Mouse (Mus musculus): ENCODE data around the gene Tktl1.
"Not testable (repeated sequence)": the region's sequence is repeated elsewhere in the genome, so short reads cannot be mapped to it uniquely, and the experiment has no call there.

The Tktl1 gene

DNA sequence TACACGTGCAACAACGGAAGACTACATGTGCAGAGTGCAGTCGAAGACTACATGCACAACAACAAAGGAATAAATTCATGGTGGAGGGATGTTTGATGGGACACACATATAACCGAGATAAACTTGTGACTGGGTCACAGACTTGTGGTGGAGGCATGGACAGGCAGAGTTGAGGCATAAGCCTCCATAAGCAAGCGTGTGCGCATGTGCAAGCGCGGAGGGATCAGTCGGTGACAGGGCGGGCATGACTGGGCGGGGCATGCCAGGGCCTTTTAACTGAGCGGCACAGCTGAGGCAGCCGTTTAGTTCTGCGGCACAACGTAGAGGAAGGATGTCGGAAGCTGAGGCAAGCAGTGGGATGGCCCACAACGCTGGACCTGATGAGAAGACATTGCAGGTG is at the start of gene Tktl1:
Gene Tktl1, plus strand, starts transcription at position 301 of the 400 bp plus-strand sequence.
- DNase-seq (ENCODE audit: low spot score in 2 of 2): no peak

DNA sequence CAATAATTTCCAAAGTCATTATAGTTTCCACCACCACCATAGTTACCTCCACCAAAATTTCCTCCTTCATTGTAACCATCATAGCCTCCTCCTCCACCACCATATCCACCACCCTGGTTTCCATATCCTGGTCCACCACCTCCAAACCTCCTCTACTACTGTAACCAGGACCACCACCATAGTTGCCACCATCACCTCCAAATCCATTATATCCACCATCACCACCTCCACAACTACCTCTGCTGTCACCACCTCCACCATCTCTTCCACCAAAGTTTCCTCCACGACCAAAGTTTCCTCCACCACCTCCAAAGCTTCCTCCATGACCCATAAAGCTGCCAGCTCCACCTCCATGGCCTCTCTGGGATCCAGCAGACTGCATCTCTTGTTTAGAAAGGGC is 41.8 kb upstream of the Tktl1 start, which contains the start of gene Mecp2:
Gene Mecp2, minus strand, starts transcription at position 101 of the 400 bp plus-strand sequence.
- not testable (repeated sequence) for DNase-seq (ENCODE audit: low spot score in 2 of 2)

DNA sequence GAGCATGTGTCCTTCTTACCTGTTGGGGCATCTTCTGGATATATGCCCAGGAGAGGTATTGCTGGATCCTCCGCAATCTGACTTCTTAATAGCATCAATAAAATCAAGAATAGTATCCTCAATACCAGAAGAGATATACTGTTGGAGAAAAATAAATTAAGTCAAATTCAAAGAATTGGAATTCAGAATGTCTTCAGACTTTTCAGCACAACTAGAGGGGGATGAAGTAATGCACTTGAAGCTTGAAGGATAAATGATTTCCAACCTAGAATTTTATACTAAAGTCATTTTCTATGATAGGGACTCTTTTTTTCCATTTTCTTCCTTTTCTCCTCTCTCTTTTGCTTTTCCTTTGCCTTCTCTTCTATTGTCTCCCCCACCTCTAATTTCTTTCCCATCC is 9.3 kb upstream of the Tktl1 start, which contains the start of gene Tex28:
Gene Tex28, minus strand, starts transcription at position 101 of the 400 bp plus-strand sequence.
- DNase-seq (ENCODE audit: low spot score in 2 of 2): no peak

DNA sequence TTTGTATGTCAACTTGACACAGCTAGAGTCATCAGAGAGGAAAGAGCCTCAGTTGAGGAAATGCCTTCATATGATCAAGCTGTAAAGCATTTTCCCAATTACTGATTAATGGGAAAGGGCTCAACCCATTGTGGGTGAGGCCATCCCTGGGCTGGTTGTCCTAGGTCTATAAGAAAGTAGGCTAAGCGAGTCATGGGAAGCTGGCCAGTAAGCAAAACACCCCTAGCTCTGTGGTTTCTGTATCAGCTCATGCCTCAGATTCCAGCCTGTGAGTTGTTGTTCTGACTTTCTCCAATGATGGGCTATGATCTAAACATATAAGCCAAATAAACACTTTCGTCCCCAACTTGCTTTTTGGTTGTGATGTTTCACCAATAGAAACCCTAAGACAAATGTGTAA is 26.5 kb downstream of the Tktl1 start:
- DNase-seq (ENCODE audit: low spot score in 2 of 2): no peak

DNA sequence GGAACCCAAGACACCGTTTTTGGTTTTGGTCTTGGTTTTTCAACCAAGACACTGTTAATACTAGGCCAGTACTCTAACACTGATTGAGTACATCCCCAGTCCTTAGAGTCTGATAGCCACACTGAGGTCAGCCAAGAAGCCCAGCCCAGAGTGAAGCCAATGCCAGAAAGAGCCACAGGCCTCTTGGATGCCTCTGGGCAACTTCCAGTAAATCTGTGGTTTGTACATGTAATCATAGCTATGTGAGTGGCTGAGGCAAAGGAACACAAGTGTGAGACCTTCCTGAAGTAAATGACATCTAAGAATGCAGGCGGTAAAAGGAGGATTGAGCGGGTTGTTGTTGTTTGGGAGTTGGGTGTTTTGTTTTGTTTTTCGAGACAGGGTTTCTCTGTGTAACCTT is 41.4 kb downstream of the Tktl1 start:
- DNase-seq (ENCODE audit: low spot score in 2 of 2): no peak

DNA sequence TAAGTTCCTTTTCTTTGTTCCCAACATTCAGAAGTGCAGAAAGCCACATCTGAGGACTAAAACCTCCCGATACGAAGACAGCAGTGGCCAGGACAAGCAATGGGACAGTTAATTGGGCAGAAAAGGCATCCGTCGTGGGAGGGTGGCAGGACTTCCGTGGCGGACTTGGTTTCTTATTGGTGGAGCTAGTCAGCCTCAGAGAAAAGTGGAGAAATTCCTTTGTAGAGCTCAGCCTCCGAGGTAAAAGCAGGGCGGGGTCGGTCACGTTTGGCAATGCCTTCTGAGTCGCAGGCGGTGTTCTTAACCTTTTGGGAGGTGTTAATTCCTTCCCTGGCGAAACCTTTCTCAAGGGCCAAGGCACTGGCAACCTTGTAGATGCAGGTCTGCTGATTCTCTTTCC is 42.4 kb downstream of the Tktl1 start:
- no peak for DNase-seq (ENCODE audit: low spot score in 2 of 2)

DNA sequence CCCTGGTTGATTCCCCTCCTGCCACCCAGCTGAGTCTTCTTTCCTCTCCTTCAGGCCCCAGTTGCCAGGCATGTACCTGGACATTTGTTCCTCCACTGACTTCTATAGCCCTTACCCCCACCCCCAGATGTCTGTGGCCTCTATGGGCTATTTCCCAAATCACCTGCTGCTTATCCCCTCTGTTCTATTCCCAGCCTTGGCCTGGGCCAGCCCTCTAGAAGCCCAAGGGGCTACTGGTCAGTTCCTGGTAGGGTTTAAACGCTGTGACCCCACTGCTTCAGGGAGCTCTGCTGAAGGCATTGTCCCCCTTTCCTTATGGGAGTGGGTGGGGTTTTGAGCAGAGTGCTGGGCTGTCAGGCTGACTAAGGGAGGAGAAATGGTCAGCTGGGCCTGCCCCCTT is 43.0 kb downstream of the Tktl1 start:
- DNase-seq (ENCODE audit: low spot score in 2 of 2): not testable (repeated sequence)

DNA sequence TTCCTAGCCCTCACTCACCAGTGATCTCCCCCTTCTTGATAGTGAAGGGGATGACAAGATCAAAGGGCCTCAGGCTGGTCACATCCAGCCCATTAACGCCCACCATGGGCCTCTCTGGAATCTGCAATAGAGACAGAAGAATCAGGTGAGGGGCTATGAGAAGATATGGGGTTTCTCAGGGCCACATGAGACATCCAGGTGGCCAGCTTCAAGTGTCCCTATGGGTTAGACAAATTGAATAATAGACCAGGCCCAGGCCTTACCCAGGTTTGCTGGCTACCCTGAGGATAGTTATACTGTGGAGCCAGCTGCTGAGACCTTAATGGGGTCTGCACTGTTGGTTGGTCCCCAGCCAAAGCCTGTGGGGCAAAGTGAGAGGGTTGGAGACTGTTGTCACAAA is 53.0 kb downstream of the Tktl1 start:
- no peak for DNase-seq (ENCODE audit: low spot score in 2 of 2)

DNA sequence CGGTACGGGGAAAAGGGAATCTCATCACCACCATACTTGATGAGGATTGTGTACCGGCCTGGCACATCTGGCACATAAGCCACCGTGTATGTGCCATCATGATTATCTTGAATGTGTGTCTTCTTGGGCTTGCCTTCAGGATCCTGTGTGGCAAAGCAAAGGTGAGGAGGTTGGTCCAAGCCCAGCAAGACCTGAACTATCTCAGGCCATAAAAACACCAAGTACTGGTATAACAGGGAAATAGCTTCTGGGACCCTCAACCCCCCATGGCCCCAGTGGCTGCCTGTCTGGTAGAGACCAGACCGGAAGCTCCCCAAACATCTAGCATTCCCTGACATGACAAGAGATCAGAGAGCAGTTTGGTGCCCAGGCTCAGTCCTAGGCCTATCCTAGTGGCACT is 56.1 kb downstream of the Tktl1 start:
- no peak for DNase-seq (ENCODE audit: low spot score in 2 of 2)

DNA sequence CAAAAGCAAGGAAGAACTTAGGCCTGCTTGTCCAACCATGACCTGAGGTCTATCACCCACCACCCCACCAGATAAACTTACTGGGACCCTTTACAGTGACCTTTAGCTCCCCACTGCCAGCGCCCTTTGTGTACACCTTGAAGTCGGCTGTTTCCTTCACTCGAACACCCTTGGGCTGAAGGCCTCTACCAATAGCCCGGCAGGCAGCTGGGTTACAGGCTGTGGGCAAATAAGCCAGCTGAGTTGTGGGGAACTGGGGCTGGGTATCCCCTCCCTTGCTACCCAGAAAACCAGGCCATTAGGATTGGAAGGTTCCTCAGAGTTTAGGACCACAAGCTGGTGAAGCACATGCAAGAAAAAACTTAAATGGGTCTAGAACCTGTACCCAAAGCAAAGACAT is 63.3 kb downstream of the Tktl1 start:
- no peak for DNase-seq (ENCODE audit: low spot score in 2 of 2)

DNA sequence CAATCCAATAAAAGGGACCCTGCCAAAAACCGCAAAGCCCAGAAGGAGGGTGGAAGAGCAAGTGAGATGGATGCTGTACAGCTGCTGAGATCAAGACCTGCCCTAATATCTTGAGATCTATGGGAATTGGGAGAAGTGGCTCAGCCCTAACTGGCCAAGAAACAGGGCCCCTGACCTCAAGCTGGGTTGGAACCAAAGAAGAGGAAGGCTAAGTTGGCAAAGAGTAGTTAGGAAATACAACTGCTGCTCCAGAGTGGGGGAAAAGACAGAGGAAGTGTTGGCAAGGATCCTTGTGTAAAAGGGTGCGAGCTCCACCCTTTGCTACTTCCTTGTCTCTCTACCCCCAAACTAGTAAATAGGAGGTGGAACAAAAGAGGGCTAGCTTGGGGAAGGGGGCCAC is 66.3 kb downstream of the Tktl1 start:
- no peak for DNase-seq (ENCODE audit: low spot score in 2 of 2)

DNA sequence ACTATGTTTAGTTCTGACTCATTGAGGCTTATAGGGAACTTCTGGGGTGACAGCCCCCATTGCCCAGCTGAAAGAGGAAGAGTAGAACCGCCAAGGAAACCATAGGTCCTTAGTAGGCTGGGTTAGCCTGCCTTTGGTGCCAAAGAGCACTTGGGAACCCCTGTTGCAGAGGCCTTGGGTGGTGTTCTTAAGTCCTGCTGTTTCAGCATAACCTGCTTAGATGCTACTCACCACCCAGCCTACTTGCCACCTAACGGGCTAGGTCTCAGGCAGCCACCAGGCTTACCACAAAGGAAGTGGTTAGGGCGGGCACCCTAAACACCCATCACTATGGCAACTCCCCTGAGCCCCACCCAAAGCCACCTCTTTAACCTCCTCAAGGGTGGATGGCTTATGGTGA is 66.7 kb downstream of the Tktl1 start:
- no peak for DNase-seq (ENCODE audit: low spot score in 2 of 2)

DNA sequence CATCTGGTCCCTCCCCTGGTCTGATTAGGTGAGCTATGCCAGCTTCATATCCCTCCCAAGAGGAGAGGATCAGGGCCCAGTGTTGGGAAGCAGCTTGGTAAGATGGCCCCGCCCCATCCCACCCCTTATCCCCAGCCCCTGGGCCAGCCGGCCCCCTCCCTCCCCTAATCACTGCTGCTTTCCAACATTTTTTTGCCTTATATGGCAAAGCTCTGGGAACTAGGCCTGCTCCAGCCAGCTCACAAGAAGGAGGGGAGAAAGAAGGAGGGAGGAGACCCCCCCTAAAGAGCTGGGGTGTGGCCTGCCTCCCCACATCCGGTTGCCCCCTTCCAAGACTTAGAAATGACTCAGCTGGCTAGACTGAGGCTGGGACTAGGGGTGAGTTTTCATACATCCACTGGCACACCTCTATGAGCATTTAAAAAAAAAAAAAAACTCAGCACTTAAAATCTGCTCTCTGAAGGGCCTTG is 67.6 kb downstream of the Tktl1 start:
- peak in 1 of 2 experiments; percentile 12 for DNase-seq (ENCODE audit: low spot score in 2 of 2)

DNA sequence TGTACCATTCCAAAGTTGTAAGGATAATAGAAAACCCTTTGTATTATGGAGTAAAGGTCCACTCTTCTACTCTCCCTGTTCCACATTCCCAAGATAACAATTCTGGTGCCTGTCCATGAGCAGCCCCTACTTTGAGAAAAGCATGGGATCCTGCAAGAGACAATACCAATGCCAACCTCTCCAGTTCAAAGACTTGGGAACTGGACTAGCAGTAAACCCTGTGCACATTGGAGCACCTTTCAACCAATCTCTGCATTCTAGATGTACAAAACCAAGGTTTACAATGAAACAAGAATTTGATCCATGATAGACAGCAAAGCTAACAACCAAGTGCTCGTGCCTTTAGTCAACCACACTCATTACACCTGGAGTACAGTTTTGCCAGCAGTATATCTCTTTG is 68.0 kb downstream of the Tktl1 start:
- DNase-seq (ENCODE audit: low spot score in 2 of 2): no peak

DNA sequence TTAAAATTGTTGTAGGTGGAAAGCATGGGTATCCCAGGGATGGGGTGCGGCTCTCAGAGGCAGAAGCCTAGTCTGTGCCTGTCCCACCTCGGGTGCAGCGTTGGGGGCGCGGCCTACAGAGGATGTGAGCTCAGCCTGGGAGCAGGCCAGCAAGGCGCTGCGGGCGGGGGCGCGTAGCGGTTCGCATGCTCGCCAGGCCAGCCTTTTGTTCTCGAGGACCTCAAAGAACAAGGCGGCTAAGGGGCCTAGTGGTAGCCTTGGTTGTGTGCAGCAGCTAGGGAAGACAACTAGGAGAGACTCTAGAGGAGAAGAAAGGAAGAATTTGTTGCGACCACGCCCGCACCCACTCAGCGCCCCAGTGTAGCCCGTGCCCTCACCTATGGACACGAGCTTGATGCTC is 68.6 kb downstream of the Tktl1 start:
- DNase-seq (ENCODE audit: low spot score in 2 of 2): peak; percentile 53 to 73

DNA sequence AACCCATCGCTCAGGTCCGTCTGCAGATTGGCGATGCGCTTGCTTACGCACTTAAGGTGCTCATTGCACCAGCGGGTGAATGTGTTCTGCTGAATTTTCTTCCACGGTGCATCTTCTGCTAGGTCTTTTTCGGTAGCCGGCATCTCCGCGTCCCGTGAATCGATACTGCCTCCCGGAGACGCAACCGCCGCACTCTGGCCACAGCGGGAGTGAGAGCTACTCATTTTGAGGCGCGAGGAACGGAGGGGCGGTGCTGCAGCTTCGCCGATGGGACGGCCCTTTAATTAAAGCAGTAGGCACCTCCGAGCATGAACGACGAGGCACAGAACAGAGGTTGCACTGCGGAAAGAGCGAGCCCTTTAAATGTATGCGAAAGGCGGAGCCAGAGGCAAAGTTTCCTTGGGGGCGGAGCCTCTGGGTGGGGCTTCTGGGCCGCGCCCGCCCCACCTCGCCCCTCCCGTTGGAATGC is 69.2 kb downstream of the Tktl1 start:
- DNase-seq (ENCODE audit: low spot score in 2 of 2): peak; percentile 56 to 73

DNA sequence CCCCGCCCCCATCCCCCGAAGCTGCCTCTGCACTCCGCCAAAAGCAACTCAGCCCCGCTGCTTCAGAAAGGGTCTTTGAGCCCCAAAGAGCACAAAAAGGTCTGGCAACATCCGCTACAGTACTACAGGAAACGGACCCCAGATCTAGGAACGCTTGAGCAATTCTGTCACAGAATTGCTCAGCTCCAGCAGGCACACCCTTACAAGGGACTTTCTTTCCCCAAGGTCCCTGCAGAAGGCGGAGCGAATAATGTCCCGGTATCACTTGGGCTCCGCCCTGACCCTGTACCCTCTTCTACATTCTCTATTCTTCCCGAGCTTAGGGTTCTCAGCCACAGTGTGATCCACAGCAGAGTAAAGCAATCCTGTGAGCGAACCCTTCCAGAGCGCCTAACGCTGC is 69.6 kb downstream of the Tktl1 start:
- no peak for DNase-seq (ENCODE audit: low spot score in 2 of 2)

DNA sequence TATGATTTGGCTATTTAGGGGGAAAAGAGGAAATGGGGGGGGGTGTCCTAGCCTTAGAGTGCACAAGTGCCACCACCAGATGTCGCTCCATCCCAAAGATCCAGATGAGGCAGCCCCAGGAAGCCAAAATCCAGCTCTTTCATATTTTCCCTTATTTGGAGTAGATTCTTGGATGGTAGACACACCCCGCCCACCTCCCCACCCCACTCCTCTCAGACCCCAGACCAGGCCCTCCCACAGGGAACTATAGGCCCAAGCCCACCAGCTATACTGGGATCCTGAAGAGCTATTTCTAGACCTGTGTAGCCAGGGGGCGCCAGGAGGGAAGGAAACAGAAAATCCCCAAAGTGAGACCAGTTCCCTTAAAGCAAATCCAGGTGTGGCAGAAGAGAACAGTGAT is 71.6 kb downstream of the Tktl1 start:
- DNase-seq (ENCODE audit: low spot score in 2 of 2): peak in 1 of 2 experiments; percentile 63

DNA sequence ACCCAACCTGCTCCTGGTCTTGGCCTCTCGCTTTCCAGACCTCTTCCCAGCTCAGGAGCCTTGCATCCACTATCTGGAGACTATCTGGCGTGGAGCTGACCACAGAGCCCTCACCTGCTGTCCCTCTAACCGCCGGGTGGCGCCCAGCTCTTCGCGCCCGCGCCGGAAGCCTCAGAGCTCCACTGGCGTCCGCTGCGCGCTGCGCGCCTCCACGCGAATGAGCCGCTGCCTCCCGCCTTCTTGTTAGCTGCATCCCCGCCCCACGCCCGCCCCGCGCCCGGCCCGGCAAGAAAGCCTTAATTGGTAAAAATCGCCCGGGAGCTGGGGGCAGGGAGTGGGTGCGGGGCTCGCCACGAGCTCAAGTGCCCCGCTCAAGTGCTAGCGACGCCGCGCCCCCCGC is 72.6 kb downstream of the Tktl1 start, which contains the start of gene Flna:
Gene Flna, minus strand, starts transcription at position 206 of the 400 bp plus-strand sequence.
- DNase-seq (ENCODE audit: low spot score in 2 of 2): peak in 1 of 2 experiments; percentile 63

DNA sequence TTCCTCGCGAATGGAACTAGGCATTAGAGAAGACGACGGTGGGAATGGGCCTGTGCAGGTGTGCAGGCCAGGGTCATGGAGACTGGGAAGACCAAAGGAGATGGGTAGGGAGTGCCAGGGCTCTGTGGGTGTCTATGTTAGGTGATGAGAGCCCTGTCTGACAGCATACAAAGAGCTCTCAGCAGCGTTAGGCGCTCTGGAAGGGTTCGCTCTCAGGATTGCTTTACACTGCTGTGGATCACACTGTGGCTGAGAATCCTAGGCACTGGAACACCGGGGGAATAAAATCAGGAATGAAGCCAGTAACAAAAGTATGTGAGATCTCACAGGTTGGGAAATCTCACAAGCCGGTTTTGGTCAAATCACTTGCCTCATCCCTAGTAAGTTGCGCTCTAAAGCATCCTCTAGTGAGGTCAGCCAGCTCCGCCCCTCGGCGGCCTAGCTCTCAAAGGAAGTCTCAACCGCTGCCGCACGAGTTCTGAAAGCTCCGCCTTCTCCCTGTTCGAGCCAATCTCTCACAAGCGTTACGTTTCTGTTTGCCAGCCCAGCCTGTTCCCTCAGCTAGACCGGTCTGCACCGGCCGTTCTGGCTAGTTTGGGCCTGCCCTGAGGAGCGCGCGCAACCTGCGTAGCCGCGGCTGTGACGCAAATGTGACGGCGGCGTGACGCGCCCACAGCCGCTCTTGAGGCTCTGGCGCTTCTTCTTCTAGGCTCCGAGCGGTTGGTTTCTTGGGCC is 77.3 kb downstream of the Tktl1 start, which contains the start of gene Emd:
Gene Emd, plus strand, starts transcription at position 535 of the 735 bp plus-strand sequence.
- peak; percentile 53 to 80 for DNase-seq (ENCODE audit: low spot score in 2 of 2)

DNA sequence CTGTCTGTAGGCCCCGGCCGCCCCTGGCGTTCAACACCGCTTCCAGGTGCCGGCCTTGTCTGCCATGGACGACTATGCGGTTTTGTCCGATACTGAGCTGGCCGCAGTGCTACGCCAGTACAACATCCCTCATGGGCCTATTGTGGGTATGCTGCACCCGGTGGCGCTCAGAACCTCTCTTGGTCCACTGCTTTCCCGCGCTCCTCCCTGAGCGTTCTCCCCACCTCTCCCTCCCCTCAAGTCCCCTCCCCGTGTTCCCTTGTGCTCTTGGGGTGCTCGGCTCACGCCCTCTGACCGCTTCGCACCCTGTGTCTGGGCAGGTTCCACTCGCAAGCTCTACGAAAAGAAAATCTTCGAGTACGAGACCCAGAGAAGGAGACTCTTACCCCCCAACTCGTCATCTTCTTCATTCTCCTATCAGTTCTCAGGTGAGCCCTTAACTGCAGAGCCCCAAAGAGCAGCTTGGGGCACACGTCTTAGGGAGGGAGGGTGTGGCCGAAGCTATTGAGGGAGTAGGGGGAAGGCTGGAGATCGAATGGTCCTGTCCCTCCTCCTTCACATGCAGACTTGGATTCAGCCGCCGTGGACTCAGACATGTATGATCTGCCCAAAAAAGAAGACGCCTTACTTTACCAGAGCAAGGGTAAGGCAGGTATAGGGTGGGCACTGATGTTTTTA is 78.0 kb downstream of the Tktl1 start:
- DNase-seq (ENCODE audit: low spot score in 2 of 2): no peak

DNA sequence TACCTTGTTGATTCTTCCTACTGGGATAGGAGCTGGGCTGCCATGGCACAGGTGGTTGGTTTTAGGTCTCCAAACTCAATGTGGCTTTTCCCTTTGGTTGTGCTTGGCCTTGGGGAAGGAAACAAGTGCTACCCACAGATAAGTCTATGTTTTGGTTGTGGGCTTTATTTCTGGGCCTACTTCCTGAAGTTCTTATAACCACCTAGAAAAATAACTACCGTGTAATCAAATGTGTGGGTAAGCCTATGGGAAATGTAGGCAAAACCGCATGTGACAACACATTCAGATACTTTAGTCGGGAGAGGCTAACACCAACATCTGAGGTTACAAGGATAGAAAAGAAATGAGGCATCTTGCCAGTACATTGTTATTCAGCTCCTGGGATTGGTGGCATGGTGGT is 80.7 kb downstream of the Tktl1 start:
- DNase-seq (ENCODE audit: low spot score in 2 of 2): no peak

Data from cerebellum, postnatal 4 days (tissue).